Comparison of ENCODE assay signal across 9 mouse cellular contexts in genomic region chr2:92391703-92392317, GRCm38 (mm10). TPM values are rescaled to one million over a fixed set of nuclear protein-coding genes. Genes with fewer than 3 reads are reported as not detected.
DNase-seq lines count a peak whose midpoint lies in the region; ATAC-seq and TF ChIP-seq lines count a peak whose summit lies in the region.
"Had no signal": no experiment of that assay in that cellular context is flagged by ENCODE, and none has a peak within 500 bp of the region (broad histone marks: within the 10 kb centered on the region; RNA-seq: fewer than 3 reads in every experiment).

No protein-coding gene starts in this region.

- H3K79me2 ChIP-seq in CH12.LX (replicated peaks; ENCODE audit: control insufficient read depth, extremely low read depth, insufficient read depth, poor library complexity, severe bottlenecking): no peaks in the 10 kb centered on the region

- H3K4me3 ChIP-seq in heart, embryonic 10.5 days: peak overlapping the region; percentile 44
- H3K4me3 ChIP-seq in CH12.LX (replicated peaks in 1 of 3; ENCODE audit: low read depth in 2 of 3, low read length in 2 of 3, poor library complexity in 1 of 3): peak overlapping the region; percentile 55 to 62 (median 55)
- peak overlapping the region; percentile 37 for H3K4me3 ChIP-seq in forebrain, embryonic 12.5 days (replicated peaks)
- H3K4me3 ChIP-seq in liver, embryonic 13.5 days (replicated peaks): peak overlapping the region; percentile 28

- in situ Hi-C loops in CH12.LX (cut with MboI; ENCODE audit: low pct_ligation_motif_present, low pct_unique_long_range_greater_than_20kb, low sequenced_read_pairs): no loop called here

- peaks cover 6% of the 10 kb centered on the region for H3K36me3 ChIP-seq in heart, embryonic 10.5 days
- peaks cover 4 to 38% of the 10 kb centered on the region in 2 experiments for H3K36me3 ChIP-seq in CH12.LX (replicated peaks in 1 of 2; ENCODE audit: control insufficient read depth in 1 of 2, insufficient read depth in 1 of 2, low read length in 1 of 2)
- peaks cover 11% of the 10 kb centered on the region for H3K36me3 ChIP-seq in forebrain, embryonic 12.5 days (replicated peaks)
- no peaks in the 10 kb centered on the region for H3K36me3 ChIP-seq in liver, embryonic 13.5 days

- H3K9me3 ChIP-seq in heart, embryonic 10.5 days: no peaks in the 10 kb centered on the region
- no peaks in the 10 kb centered on the region for H3K9me3 ChIP-seq in CH12.LX (replicated peaks; ENCODE audit: low read length)
- H3K9me3 ChIP-seq in forebrain, embryonic 12.5 days: no peaks in the 10 kb centered on the region
- no peaks in the 10 kb centered on the region for H3K9me3 ChIP-seq in liver, embryonic 13.5 days (replicated peaks)

- peak overlapping the region; percentile 53 for H3K4me2 ChIP-seq in CH12.LX (ENCODE audit: insufficient read depth, low read depth, poor library complexity, severe bottlenecking)
- H3K4me2 ChIP-seq in forebrain, embryonic 12.5 days: peak overlapping the region; percentile 69
- peak overlapping the region; percentile 51 for H3K4me2 ChIP-seq in liver, embryonic 13.5 days

- no peak for DNase-seq in heart, embryonic 10.5 days (ENCODE audit: low spot score)
- DNase-seq in heart, postnatal 36 days: no peak
- DNase-seq in CH12.LX (ENCODE audit: extremely low read depth): no peak
- no peak for DNase-seq in liver, embryonic 13.5 days
- DNase-seq in embryo, embryonic 11 days: no peak
- DNase-seq in B cell, adult 2 months: no peak

- H3K4me1 ChIP-seq in heart, embryonic 10.5 days: peaks cover 59% of the 10 kb centered on the region
- H3K4me1 ChIP-seq in CH12.LX (ENCODE audit: control insufficient read depth in 1 of 2, insufficient read depth in 2 of 2): peaks cover 15 to 44% of the 10 kb centered on the region in 2 experiments
- peaks cover 58% of the 10 kb centered on the region for H3K4me1 ChIP-seq in forebrain, embryonic 12.5 days
- H3K4me1 ChIP-seq in liver, embryonic 13.5 days (replicated peaks): peaks cover 32% of the 10 kb centered on the region

- no peak for TF ChIP-seq POLR2A in CH12.LX (IDR thresholded peaks at IDR 0.05; ENCODE audit: low read depth, low read length)

- WGBS in heart, embryonic 10.5 days: 36% methylated on average over 11 of the region's 11 CpGs
- WGBS in forebrain, embryonic 12.5 days: 21% methylated on average over 11 of the region's 11 CpGs
- WGBS in liver, embryonic 13.5 days (ENCODE audit: insufficient replicate concordance): 28% methylated on average over 11 of the region's 11 CpGs

- TF ChIP-seq EP300 in CH12.LX (IDR thresholded peaks at IDR 0.05; ENCODE audit: low read length): no peak

- peak overlapping the region; percentile 63; the same call in 1 of the 2 replicates for H3K27ac ChIP-seq in heart, embryonic 10.5 days
- H3K27ac ChIP-seq in CH12.LX (ENCODE audit: insufficient read depth, low read depth): no peak overlapping the region
- H3K27ac ChIP-seq in forebrain, embryonic 12.5 days: peak overlapping the region; percentile 91
- H3K27ac ChIP-seq in liver, embryonic 13.5 days: no peak overlapping the region

- no peak for ATAC-seq in forebrain, embryonic 12.5 days (ENCODE audit: low FRiP score)
- no peak for ATAC-seq in liver, embryonic 13.5 days (ENCODE audit: low read depth)
- ATAC-seq in megakaryocyte-erythroid progenitor cell, adult 5-6 weeks (replicated peaks; ENCODE audit: low FRiP score, low TSS enrichment, poor library complexity, severe bottlenecking): no peak

- H3K27me3 ChIP-seq in heart, embryonic 10.5 days (ENCODE audit: insufficient read depth, poor library complexity, severe bottlenecking): peaks cover 74% of the 10 kb centered on the region
- no peaks in the 10 kb centered on the region for H3K27me3 ChIP-seq in CH12.LX (replicated peaks)
- H3K27me3 ChIP-seq in forebrain, embryonic 12.5 days: 0 out of 2 replicates have a peak, but pooled peaks cover 10% of the 10 kb centered on the region
- peaks cover 96% of the 10 kb centered on the region for H3K27me3 ChIP-seq in liver, embryonic 13.5 days

- dilution Hi-C loops in CH12.LX (cut with MboI; ENCODE audit: extremely low pct_ligation_motif_present, extremely low pct_unique_long_range_greater_than_20kb, low sequenced_read_pairs): no loop called here

- no peak for TF ChIP-seq CTCF in CH12.LX (conservative IDR thresholded peaks at IDR 0.05 in 1 of 2, IDR thresholded peaks at IDR 0.05 in 1 of 2; ENCODE audit: low read depth in 2 of 2, low read length in 2 of 2)

- intact Hi-C loops in heart, postnatal 36 days (cut with DNase I): no loop called here

- TF ChIP-seq RAD21 in CH12.LX (IDR thresholded peaks at IDR 0.05; ENCODE audit: low read depth, low read length): no peak

- peak overlapping the region; percentile 64 for H3K9ac ChIP-seq in CH12.LX (ENCODE audit: insufficient read depth, low read depth)
- peak overlapping the region; percentile 63 for H3K9ac ChIP-seq in forebrain, embryonic 12.5 days
- no peak overlapping the region for H3K9ac ChIP-seq in liver, embryonic 13.5 days

TF ChIP-seq in CH12.LX, 34 proteins besides CTCF, POLR2A, EP300 and RAD21:
- TF ChIP-seq ZC3H11A (IDR thresholded peaks at IDR 0.05; ENCODE audit: low read depth, low read length) (no peak), CHD2 (IDR thresholded peaks at IDR 0.05; ENCODE audit: low read length) (peak; percentile 48; the same call in 1 of the 2 replicates)
TF ChIP-seq in CH12.LX: peak in this region for 1.

RNA-seq across cellular contexts. Expression of gene Mapk8ip1, which starts 9.3 kb away (rescaled TPM):
- polyA plus RNA-seq in heart, embryonic 10.5 days (2016; fragmentation: Nextera tagmentation; extraction: Ambion mirVana): 7.5 and 18.2 TPM in 2 replicates
- total RNA-seq in heart, postnatal 36 days (2021): 1 to 10 TPM; 4.6 to 4.8 TPM
- total RNA-seq in CH12.LX (2012; rRNA removed) (4.1 and 5.4 TPM in 2 replicates), CH12.LX (2014; rRNA removed) (5.0 and 5.5 TPM in 2 replicates)
- polyA plus RNA-seq in CH12.LX (2012; ENCODE audit: insufficient read length, low read depth): 11.0 and 13.0 TPM in 2 replicates
- 83.2 and 83.5 TPM in 2 replicates for polyA plus RNA-seq in forebrain, embryonic 12.5 days (2016; fragmentation: Nextera tagmentation; extraction: Ambion mirVana)
- 1.7 and 1.9 TPM in 2 replicates for polyA plus RNA-seq in liver, embryonic 13.5 days (2015; fragmentation: Nextera tagmentation; extraction: Ambion mirVana)
- not detected in 2 replicates for total RNA-seq in megakaryocyte-erythroid progenitor cell, adult 5-6 weeks (2014; fragmentation: Nextera tagmentation)
- not detected in 2 replicates for total RNA-seq in megakaryocyte-erythroid progenitor cell, adult 5-6 weeks (2017)
- total RNA-seq: neutrophil, adult 5-6 weeks had no signal

RNA-seq across cellular contexts. Expression of gene 1700029I15Rik, which starts 9.5 kb away (rescaled TPM):
- 0.89 and 2.7 TPM in 2 replicates for polyA plus RNA-seq in heart, embryonic 10.5 days (2016; fragmentation: Nextera tagmentation; extraction: Ambion mirVana)
- total RNA-seq in heart, postnatal 36 days (2021): 1 to 10 TPM; 1.7 TPM
- total RNA-seq in CH12.LX (2012; rRNA removed): 2.9 and 3.4 TPM in 2 replicates
- total RNA-seq in CH12.LX (2014; rRNA removed): 0.39 and 0.67 TPM in 2 replicates
- polyA plus RNA-seq in CH12.LX (2012; ENCODE audit: insufficient read length, low read depth): 3.0 and 5.0 TPM in 2 replicates
- 5.6 and 6.8 TPM in 2 replicates for polyA plus RNA-seq in forebrain, embryonic 12.5 days (2016; fragmentation: Nextera tagmentation; extraction: Ambion mirVana)
- polyA plus RNA-seq in liver, embryonic 13.5 days (2015; fragmentation: Nextera tagmentation; extraction: Ambion mirVana): 1.1 and 1.2 TPM in 2 replicates
- 1.2 and 1.5 TPM in 2 replicates for total RNA-seq in megakaryocyte-erythroid progenitor cell, adult 5-6 weeks (2014; fragmentation: Nextera tagmentation)
- 1.1 and 2.5 TPM in 2 replicates for total RNA-seq in megakaryocyte-erythroid progenitor cell, adult 5-6 weeks (2017)

RNA-seq across cellular contexts. Expression of gene Large2, which starts 17.1 kb away (rescaled TPM):
- polyA plus RNA-seq in heart, embryonic 10.5 days (2016; fragmentation: Nextera tagmentation; extraction: Ambion mirVana): 1.6 and 7.0 TPM in 2 replicates
- total RNA-seq in heart, postnatal 36 days (2021): not detected
- 1.4 and 1.5 TPM in 2 replicates for total RNA-seq in CH12.LX (2012; rRNA removed)
- total RNA-seq in CH12.LX (2014; rRNA removed): 0.19 TPM in 1 of 2 replicates, not detected in the other
- 0.45 and 0.89 TPM in 2 replicates for polyA plus RNA-seq in CH12.LX (2012; ENCODE audit: insufficient read length, low read depth)
- 5.3 and 5.5 TPM in 2 replicates for polyA plus RNA-seq in forebrain, embryonic 12.5 days (2016; fragmentation: Nextera tagmentation; extraction: Ambion mirVana)
- polyA plus RNA-seq in liver, embryonic 13.5 days (2015; fragmentation: Nextera tagmentation; extraction: Ambion mirVana): 1.6 and 2.2 TPM in 2 replicates
- not detected in 2 replicates for total RNA-seq in megakaryocyte-erythroid progenitor cell, adult 5-6 weeks (2014; fragmentation: Nextera tagmentation)
- not detected in 2 replicates for total RNA-seq in megakaryocyte-erythroid progenitor cell, adult 5-6 weeks (2017)
- total RNA-seq: neutrophil, adult 5-6 weeks had no signal

RNA-seq across cellular contexts. Expression of gene Pex16, which starts 17.3 kb away (rescaled TPM):
- polyA plus RNA-seq in heart, embryonic 10.5 days (2016; fragmentation: Nextera tagmentation; extraction: Ambion mirVana): 19.0 and 19.2 TPM in 2 replicates
- total RNA-seq in heart, postnatal 36 days (2021): 10 to 100 TPM; 25.8 to 28.9 TPM
- total RNA-seq in CH12.LX (2012; rRNA removed): 35.1 and 44.0 TPM in 2 replicates
- total RNA-seq in CH12.LX (2014; rRNA removed): 25.0 and 28.7 TPM in 2 replicates
- 36.6 and 37.2 TPM in 2 replicates for polyA plus RNA-seq in CH12.LX (2012; ENCODE audit: insufficient read length, low read depth)
- 22.8 and 24.2 TPM in 2 replicates for polyA plus RNA-seq in forebrain, embryonic 12.5 days (2016; fragmentation: Nextera tagmentation; extraction: Ambion mirVana)
- 19.7 and 21.7 TPM in 2 replicates for polyA plus RNA-seq in liver, embryonic 13.5 days (2015; fragmentation: Nextera tagmentation; extraction: Ambion mirVana)
- 13.1 and 25.7 TPM in 2 replicates for total RNA-seq in megakaryocyte-erythroid progenitor cell, adult 5-6 weeks (2014; fragmentation: Nextera tagmentation)
- total RNA-seq in megakaryocyte-erythroid progenitor cell, adult 5-6 weeks (2017): 12.1 and 17.2 TPM in 2 replicates

RNA-seq across cellular contexts. Expression of gene Cry2, which starts 42.0 kb away (rescaled TPM):
- 21.0 and 23.3 TPM in 2 replicates for polyA plus RNA-seq in heart, embryonic 10.5 days (2016; fragmentation: Nextera tagmentation; extraction: Ambion mirVana)
- 10 to 100 TPM; 21.8 to 33.4 TPM for total RNA-seq in heart, postnatal 36 days (2021)
- total RNA-seq in CH12.LX (2012; rRNA removed): 8.8 and 12.7 TPM in 2 replicates
- 3.7 and 4.3 TPM in 2 replicates for total RNA-seq in CH12.LX (2014; rRNA removed)
- polyA plus RNA-seq in CH12.LX (2012; ENCODE audit: insufficient read length, low read depth): 15.2 and 15.9 TPM in 2 replicates
- 29.1 and 31.2 TPM in 2 replicates for polyA plus RNA-seq in forebrain, embryonic 12.5 days (2016; fragmentation: Nextera tagmentation; extraction: Ambion mirVana)
- polyA plus RNA-seq in liver, embryonic 13.5 days (2015; fragmentation: Nextera tagmentation; extraction: Ambion mirVana): 9.1 and 10.7 TPM in 2 replicates
- total RNA-seq in megakaryocyte-erythroid progenitor cell, adult 5-6 weeks (2014; fragmentation: Nextera tagmentation): 16.1 and 21.0 TPM in 2 replicates
- 8.4 and 9.6 TPM in 2 replicates for total RNA-seq in megakaryocyte-erythroid progenitor cell, adult 5-6 weeks (2017)

Comparison
In these comparisons a context has a peak if more than half of its experiments do, and no peak if none do; other contexts are left out.
1. H3K27ac ChIP-seq: peak in heart, embryonic 10.5 days (single experiment) and forebrain, embryonic 12.5 days (single experiment); none in CH12.LX (single experiment) and liver, embryonic 13.5 days (single experiment).
2. Peak in every context shown above with its lines, with median percentiles within 50 percentile points of each other: H3K4me3 ChIP-seq and H3K4me2 ChIP-seq.